Mouse (Mus musculus): ENCODE results near the gene Urb1.

DNA sequence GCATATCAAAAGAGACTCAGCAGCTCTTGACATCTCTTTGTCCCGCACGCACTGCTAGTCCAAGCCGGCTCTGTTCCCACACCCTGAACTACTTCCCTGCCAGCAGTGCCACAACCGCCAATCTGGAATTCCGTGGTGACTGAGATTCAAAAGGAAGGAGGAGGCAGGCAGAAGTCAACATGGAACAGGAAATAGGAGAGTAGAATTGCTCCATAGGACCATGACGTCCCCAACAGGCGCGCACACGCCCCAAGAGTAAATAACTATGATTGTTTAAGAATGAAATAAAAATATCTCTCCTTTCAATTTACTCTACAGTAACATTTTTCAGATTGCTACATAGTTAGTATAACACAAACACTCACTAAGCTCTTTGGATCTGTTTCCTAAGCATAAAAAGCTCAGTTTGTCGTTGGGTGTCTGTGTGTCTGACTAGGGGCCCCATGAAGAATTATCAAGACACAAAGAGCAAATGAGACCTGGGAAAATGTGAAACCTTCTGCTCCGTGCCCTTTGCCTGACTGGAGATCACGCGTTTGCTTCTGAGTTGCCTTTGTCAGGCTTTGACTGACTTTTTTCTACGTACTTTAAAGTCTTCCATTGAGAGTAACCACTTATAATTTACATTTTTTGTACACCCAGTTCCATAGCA lies 11.0 kb upstream of the Urb1 start:
- no peak for TF ChIP-seq POLR2A (IDR thresholded peaks at IDR 0.05; ENCODE audit: insufficient read depth, low read depth, low read length)
- no peak for TF ChIP-seq CTCF (IDR thresholded peaks at IDR 0.05)
